Mouse (Mus musculus) embryonic facial prominence, embryonic 13.5 days (tissue): Measurements from ENCODE around the gene Olfr456. TPM values are rescaled to one million over a fixed set of nuclear protein-coding genes. Genes with fewer than 3 reads are reported as not detected.

ENCODE experiments used
- polyA plus RNA-seq: library from polyadenylated mRNA; unstranded; fragments of >200 nt; fragmentation: Nextera tagmentation; extraction: Ambion mirVana; gene quantifications from 2 replicates; pipeline ENCODE4 v1.2.1, GENCODE M21; 2015

The Olfr456 gene
- polyA plus RNA-seq, 1 experiment from 2014 or later, result not detected

Other genes starting within 250 kb of the Olfr456 start
- gene Gstk1, start 241.3 kb downstream of the Olfr456 start, polyA plus RNA-seq, result 26.5 and 30.2 TPM in 2 replicates
- 0.96 and 1.7 TPM in 2 replicates for gene Tmem139, start 225.2 kb downstream of the Olfr456 start, polyA plus RNA-seq
- 59.5 and 69.9 TPM in 2 replicates for gene Casp2, start 222.2 kb downstream of the Olfr456 start, polyA plus RNA-seq
- gene Clcn1, start 200.5 kb downstream of the Olfr456 start, polyA plus RNA-seq, result 0.13 and 0.45 TPM in 2 replicates
- gene Fam131b, start 162.6 kb downstream of the Olfr456 start, polyA plus RNA-seq, result 0.36 and 0.60 TPM in 2 replicates
- gene Zyx, start 137.6 kb downstream of the Olfr456 start, polyA plus RNA-seq, result 77.2 and 81.0 TPM in 2 replicates
- gene Epha1, start 113.9 kb downstream of the Olfr456 start, polyA plus RNA-seq, result 10.5 and 10.8 TPM in 2 replicates
- gene Tas2r143, start 87.0 kb downstream of the Olfr456 start, polyA plus RNA-seq, result not detected in 2 replicates
- not detected in 2 replicates for gene Tas2r135, start 81.8 kb downstream of the Olfr456 start, polyA plus RNA-seq
- not detected in 2 replicates for gene Tas2r126, start 52.7 kb downstream of the Olfr456 start, polyA plus RNA-seq
- not detected in 2 replicates for gene Olfr458, start 22.0 kb downstream of the Olfr456 start, polyA plus RNA-seq
- gene Olfr457, start 10.9 kb downstream of the Olfr456 start, polyA plus RNA-seq, result not detected in 2 replicates
- not detected in 2 replicates for gene Olfr455, start 60.4 kb upstream of the Olfr456 start, polyA plus RNA-seq
- not detected in 2 replicates for gene Tcaf3, start 110.5 kb upstream of the Olfr456 start, polyA plus RNA-seq
- 4.3 and 5.3 TPM in 2 replicates for gene Tcaf2, start 158.0 kb upstream of the Olfr456 start, polyA plus RNA-seq
- gene Tcaf1, start 222.9 kb upstream of the Olfr456 start, polyA plus RNA-seq, result 75.6 and 81.9 TPM in 2 replicates